12 mouse cellular contexts compared by ENCODE assay signal in genomic region chr10:61019566-61019965, GRCm38 (mm10).
A peak's percentile ranks its signal among the peaks of the same experiment; 100 is the strongest.
DNase-seq lines count a peak whose midpoint lies in the region; ATAC-seq and TF ChIP-seq lines count a peak whose summit lies in the region.
"Had no signal": no experiment of that assay in that cellular context is flagged by ENCODE, and none has a peak within 500 bp of the region (broad histone marks: within the 10 kb centered on the region; RNA-seq: fewer than 3 reads in every experiment).

No protein-coding gene starts in this region.

- no peaks in the 10 kb centered on the region for H3K27me3 ChIP-seq in hindbrain, embryonic 11.5 days (ENCODE audit: control insufficient read depth, insufficient read depth, low read length)
- H3K27me3 ChIP-seq in hindbrain, embryonic 16.5 days (replicated peaks; ENCODE audit: control insufficient read depth, insufficient read depth, low read length), result no peaks in the 10 kb centered on the region
- H3K27me3 ChIP-seq in liver, postnatal 0 days (ENCODE audit: insufficient read depth, low read length), result no peaks in the 10 kb centered on the region

- 34% methylated on average over 2 of the region's 2 CpGs for WGBS in hindbrain, embryonic 11.5 days
- WGBS in hindbrain, embryonic 16.5 days, result 29% methylated on average over 2 of the region's 2 CpGs
- 28% methylated on average over 2 of the region's 2 CpGs for WGBS in liver, postnatal 0 days (ENCODE audit: insufficient replicate concordance)

- H3K4me2 ChIP-seq in hindbrain, embryonic 11.5 days (replicated peaks; ENCODE audit: low read depth, low read length), result no peak overlapping the region
- H3K4me2 ChIP-seq in hindbrain, embryonic 16.5 days (ENCODE audit: low read length), result no peak overlapping the region
- H3K4me2 ChIP-seq in liver, postnatal 0 days (ENCODE audit: low read depth, low read length), result no peak overlapping the region
- H3K4me2 ChIP-seq: forebrain, embryonic 12.5 days; heart, embryonic 12.5 days had no signal

- H3K9ac ChIP-seq in hindbrain, embryonic 11.5 days (ENCODE audit: low read depth, low read length), result no peak overlapping the region
- H3K9ac ChIP-seq in hindbrain, embryonic 16.5 days (ENCODE audit: low read depth, low read length), result no peak overlapping the region
- no peak overlapping the region for H3K9ac ChIP-seq in liver, postnatal 0 days (replicated peaks)
- H3K9ac ChIP-seq: forebrain, embryonic 12.5 days; heart, embryonic 12.5 days had no signal

- peak; percentile 48 for TF ChIP-seq CTCF in liver, postnatal 0 days (IDR thresholded peaks at IDR 0.05; ENCODE audit: low read depth)

- no peak overlapping the region for H3K27ac ChIP-seq in hindbrain, embryonic 11.5 days (ENCODE audit: low read depth, low read length)
- no peak overlapping the region for H3K27ac ChIP-seq in hindbrain, embryonic 16.5 days (ENCODE audit: low read depth, low read length)
- no peak overlapping the region for H3K27ac ChIP-seq in liver, postnatal 0 days (ENCODE audit: low read depth)
- H3K27ac ChIP-seq: embryonic facial prominence, embryonic 10.5 days; forebrain, embryonic 12.5 days had no signal

- ATAC-seq in hindbrain, embryonic 11.5 days (ENCODE audit: low FRiP score), result no peak
- ATAC-seq in hindbrain, embryonic 16.5 days, result no peak
- no peak for ATAC-seq in liver, postnatal 0 days

- H3K4me3 ChIP-seq in hindbrain, embryonic 11.5 days (ENCODE audit: low read depth, low read length), result no peak overlapping the region
- H3K4me3 ChIP-seq in hindbrain, embryonic 16.5 days (ENCODE audit: low read length), result no peak overlapping the region
- no peak overlapping the region for H3K4me3 ChIP-seq in liver, postnatal 0 days (ENCODE audit: low read depth, low read length)
- H3K4me3 ChIP-seq: embryonic facial prominence, embryonic 10.5 days; forebrain, embryonic 12.5 days; heart, embryonic 12.5 days had no signal

- no peaks in the 10 kb centered on the region; the same call in 1 of the 2 replicates for H3K4me1 ChIP-seq in hindbrain, embryonic 11.5 days (replicated peaks; ENCODE audit: control insufficient read depth, insufficient read depth, low read length)
- no peaks in the 10 kb centered on the region for H3K4me1 ChIP-seq in hindbrain, embryonic 16.5 days (ENCODE audit: control insufficient read depth, insufficient read depth, low read depth, low read length)
- H3K4me1 ChIP-seq in liver, postnatal 0 days (ENCODE audit: insufficient read depth), result no peaks in the 10 kb centered on the region
- H3K4me1 ChIP-seq: heart, embryonic 12.5 days had no signal

- H3K36me3 ChIP-seq in hindbrain, embryonic 11.5 days (ENCODE audit: control insufficient read depth, insufficient read depth, low read length), result no peaks in the 10 kb centered on the region
- H3K36me3 ChIP-seq in hindbrain, embryonic 16.5 days (ENCODE audit: control insufficient read depth, insufficient read depth, low read length), result no peaks in the 10 kb centered on the region
- H3K36me3 ChIP-seq in liver, postnatal 0 days (replicated peaks; ENCODE audit: insufficient read depth, low read length), result no peaks in the 10 kb centered on the region
- H3K36me3 ChIP-seq: embryonic facial prominence, embryonic 10.5 days; forebrain, embryonic 12.5 days; heart, embryonic 12.5 days had no signal

- TF ChIP-seq EP300 in liver, postnatal 0 days (IDR thresholded peaks at IDR 0.05; ENCODE audit: low read depth), result no peak

- DNase-seq in adrenal gland, postnatal 14 days, result peak; percentile 12
- DNase-seq in adrenal gland, postnatal 4 days (ENCODE audit: low spot score in 2 of 2), result no peak
- DNase-seq in hindbrain, embryonic 11.5 days (ENCODE audit: low spot score), result peak; percentile 22
- DNase-seq in liver, postnatal 0 days, result no peak
- DNase-seq in liver (no peak), ES-CJ7 (ENCODE audit: low read depth, low spot score) (peak; percentile 21), adipocyte (ENCODE audit: low spot score) (no peak)
- DNase-seq: thymus, postnatal 36 days had no signal

- no peaks in the 10 kb centered on the region for H3K9me3 ChIP-seq in hindbrain, embryonic 11.5 days (ENCODE audit: control insufficient read depth, low read length)
- no peaks in the 10 kb centered on the region for H3K9me3 ChIP-seq in hindbrain, embryonic 16.5 days (ENCODE audit: control insufficient read depth, low read length)
- no peaks in the 10 kb centered on the region for H3K9me3 ChIP-seq in liver, postnatal 0 days (ENCODE audit: low read length)
- H3K9me3 ChIP-seq: embryonic facial prominence, embryonic 10.5 days; forebrain, embryonic 12.5 days; heart, embryonic 12.5 days had no signal

Comparison
In these comparisons a context has a peak if more than half of its experiments do, and no peak if none do; other contexts are left out.
1. DNase-seq: peak in adrenal gland, postnatal 14 days (single experiment), hindbrain, embryonic 11.5 days (single experiment) and ES-CJ7 (single experiment); none in adrenal gland, postnatal 4 days (0 of 2), liver, postnatal 0 days (single experiment), liver (single experiment) and adipocyte (single experiment).